Mouse (Mus musculus) hindbrain, embryonic 10.5 days (tissue): ENCODE results near the gene Cldn2. TPM values are rescaled to one million over a fixed set of nuclear protein-coding genes. Genes with fewer than 3 reads are reported as not detected.
A peak's percentile ranks its signal among the peaks of the same experiment; 100 is the strongest.

Source experiments
- DNase-seq: peaks from one replicate; pipeline ENCODE4 v3.0.0-alpha.2; 2017; ENCODE audit warnings: low spot score
- H3K27ac ChIP-seq: fragments of 300-500 bp; sonication (generic); 2 replicates; pipeline ENCODE4 v1.5.1; 2016; ENCODE audit warnings: mild to moderate bottlenecking, moderate library complexity
- H3K27me3 ChIP-seq: fragments of 300-500 bp; sonication (generic); 2 replicates; pipeline ENCODE4 v1.6.1; 2016; ENCODE audit warnings: mild to moderate bottlenecking; ENCODE audit not compliant: poor library complexity, insufficient read depth, severe bottlenecking
- H3K36me3 ChIP-seq: fragments of 300-500 bp; sonication (generic); 2 replicates; pipeline ENCODE4 v1.6.1; 2016; ENCODE audit warnings: mild to moderate bottlenecking, moderate library complexity
- H3K4me1 ChIP-seq: fragments of 300-500 bp; sonication (generic); replicated peaks from 2 replicates; pipeline ENCODE4 v1.6.1; 2016; ENCODE audit warnings: mild to moderate bottlenecking
- H3K4me3 ChIP-seq: fragments of 300-500 bp; sonication (generic); 2 replicates; pipeline ENCODE4 v1.5.1; 2016; ENCODE audit warnings: mild to moderate bottlenecking, moderate library complexity
- H3K9me3 ChIP-seq: fragments of 300-500 bp; sonication (generic); 2 replicates; pipeline ENCODE4 v1.6.1; 2016; ENCODE audit warnings: mild to moderate bottlenecking, moderate library complexity
- WGBS: fragments of 180-500 bp; shearing (Covaris S2); methylation state at CpG from one replicate; pipeline ENCODE4 v1.1.7; 2016; 5-methylcytosine and 5-hydroxymethylcytosine counted together
- polyA plus RNA-seq: library from polyadenylated mRNA; unstranded; fragments of >200 nt; fragmentation: Nextera tagmentation; extraction: Ambion mirVana; gene quantifications from 2 replicates; pipeline ENCODE4 v1.2.1, GENCODE M21; 2016

Cldn2 gene
- polyA plus RNA-seq, 1 experiment from 2014 or later = 0.68 TPM

DNA sequence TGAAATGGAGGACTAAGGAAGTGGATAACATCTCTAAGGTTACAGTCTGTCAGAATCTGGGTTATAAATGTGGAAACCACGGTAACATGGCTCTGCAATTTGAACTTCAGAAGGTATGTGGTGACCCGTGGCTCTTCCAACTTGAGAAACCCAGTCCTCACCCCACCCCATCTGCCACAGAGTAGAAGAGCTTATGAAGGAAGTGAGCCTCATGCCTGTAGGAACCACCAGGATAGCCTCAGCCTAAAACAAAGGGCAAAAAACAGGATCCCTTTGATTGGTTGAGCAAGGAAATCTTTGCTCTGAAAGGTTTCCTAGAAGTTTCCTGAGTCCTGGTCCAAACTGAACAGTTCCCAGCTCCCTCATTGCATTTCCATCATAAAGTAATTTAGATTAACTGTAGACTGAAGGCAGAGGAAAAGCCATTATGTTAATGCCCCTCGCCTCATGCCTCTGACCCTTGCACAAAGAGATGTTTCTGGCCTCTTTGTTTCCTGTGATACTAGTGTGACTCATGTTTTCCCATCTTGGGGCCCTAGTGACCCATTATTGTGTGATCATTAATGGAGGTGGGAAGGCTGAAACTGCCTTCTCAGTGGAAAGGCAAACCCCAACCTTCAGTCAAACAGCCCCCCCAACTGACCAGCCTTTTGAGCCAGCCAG lies 12.1 kb downstream of the Cldn2 start:
- DNase-seq = no peak
- WGBS = 60% methylated on average over 3 of the region's 3 CpGs
- H3K27ac ChIP-seq = 0 out of 2 replicates have a peak overlapping the region, but pooled peaks have one; percentile 16
- H3K9me3 ChIP-seq = no peaks in the 10 kb centered on the region
- H3K4me1 ChIP-seq = peaks cover 9% of the 10 kb centered on the region; the same call in 1 of the 2 replicates
- no peak overlapping the region for H3K4me3 ChIP-seq
- H3K36me3 ChIP-seq = no peaks in the 10 kb centered on the region
- H3K27me3 ChIP-seq = peaks cover 74% of the 10 kb centered on the region

DNA sequence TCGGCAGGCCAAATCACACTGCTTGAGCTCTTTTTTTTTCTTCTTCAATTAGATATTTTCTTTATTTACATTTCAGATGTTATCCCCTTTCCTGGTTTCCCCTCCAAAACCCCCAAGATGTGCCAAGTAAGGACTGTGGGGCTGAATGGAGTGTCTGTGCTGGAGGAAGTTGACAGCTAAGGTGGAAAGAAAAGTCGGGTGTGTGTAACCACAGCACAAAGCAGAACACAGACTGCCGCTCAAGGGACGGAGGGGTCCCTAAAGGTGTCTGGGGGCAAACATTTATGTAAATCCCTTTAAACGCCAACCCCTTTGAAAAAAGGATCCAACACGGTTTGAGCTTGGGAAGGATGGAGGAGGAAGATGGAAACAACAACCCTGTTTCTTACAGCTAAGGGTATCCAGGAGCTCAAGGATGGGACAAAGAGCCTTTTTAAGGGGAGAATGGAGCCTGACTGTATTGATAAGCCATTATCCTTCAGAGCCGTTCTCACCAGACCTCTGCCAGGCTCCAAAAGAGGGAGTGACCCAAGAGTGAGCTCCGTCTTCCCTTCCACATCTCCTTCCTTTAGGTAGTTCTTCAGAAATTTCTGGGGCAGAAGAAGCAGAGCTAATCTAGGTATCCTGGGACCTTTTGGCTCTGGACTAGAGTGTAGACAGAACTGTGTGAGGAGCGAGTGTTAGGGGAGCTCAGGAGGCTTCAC lies 12.8 kb downstream of the Cldn2 start:
- DNase-seq = no peak
- Histone ChIP-seq H3K9me3 (no peaks in the 10 kb centered on the region), H3K4me3 (no peak overlapping the region), H3K36me3 (no peaks in the 10 kb centered on the region), H3K27me3 (peaks cover 71% of the 10 kb centered on the region), H3K4me1 (peaks cover 5% of the 10 kb centered on the region; the same call in 1 of the 2 replicates), H3K27ac (peak overlapping the region; percentile 16; the same call in 1 of the 2 replicates)
- WGBS = 73% methylated on average over 9 of the region's 9 CpGs

DNA sequence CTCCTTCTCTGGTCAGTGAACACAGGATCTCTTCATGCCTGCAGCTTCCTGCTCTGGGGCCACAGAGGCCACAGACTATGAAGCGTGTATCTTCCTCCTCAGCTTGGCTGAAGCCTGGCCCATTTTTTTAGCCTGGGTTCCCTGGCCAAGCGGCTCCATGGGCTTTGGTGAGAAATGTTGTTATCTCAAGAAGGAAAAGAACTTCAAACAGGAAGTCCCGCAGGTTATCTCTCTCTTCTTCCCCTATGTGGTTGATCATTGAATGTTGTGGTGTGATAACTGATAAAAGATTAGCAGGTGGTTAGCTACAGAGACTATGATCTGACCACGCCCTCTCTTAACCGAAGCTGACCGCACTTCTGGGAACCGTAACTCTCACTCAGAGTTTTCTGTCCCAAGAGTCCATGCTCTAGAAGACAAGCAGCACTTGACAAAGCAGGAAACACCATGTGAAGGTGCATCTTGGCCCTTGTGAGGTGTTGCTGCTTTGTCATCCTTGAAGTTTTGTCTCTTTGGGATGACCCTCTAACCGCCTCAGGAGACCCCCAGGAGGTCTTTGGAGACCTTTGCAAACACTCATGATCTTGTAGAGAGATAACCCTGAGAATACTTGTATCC lies 13.5 kb downstream of the Cldn2 start:
- Histone ChIP-seq H3K36me3 (no peaks in the 10 kb centered on the region), H3K4me3 (no peak overlapping the region), H3K27me3 (peaks cover 72% of the 10 kb centered on the region), H3K27ac (no peak overlapping the region), H3K4me1 (peaks cover 5% of the 10 kb centered on the region; the same call in 1 of the 2 replicates), H3K9me3 (no peaks in the 10 kb centered on the region)
- no peak for DNase-seq
- 86% methylated on average over 8 of the region's 8 CpGs for WGBS

DNA sequence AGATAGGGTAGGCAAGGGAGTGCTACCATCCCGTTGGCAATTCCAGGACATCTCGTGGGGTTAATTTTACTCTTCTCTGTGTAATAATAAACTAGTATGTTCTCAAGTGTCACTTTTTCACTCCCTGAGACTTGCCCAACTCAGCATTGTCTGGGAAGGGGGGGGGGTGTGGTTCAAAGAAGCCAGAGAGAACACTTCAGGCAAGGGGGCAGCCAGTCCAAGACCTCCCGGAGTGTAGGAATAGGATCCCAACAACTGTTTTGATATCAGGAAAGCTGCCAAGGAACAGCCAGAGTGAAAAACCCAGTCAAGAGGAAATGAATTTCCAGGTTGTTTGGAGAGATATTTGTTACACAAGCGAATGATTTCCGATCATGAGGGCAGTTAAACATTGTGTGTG lies 14.6 kb downstream of the Cldn2 start:
- Histone ChIP-seq H3K4me3 (no peak overlapping the region), H3K4me1 (peaks cover 5% of the 10 kb centered on the region; the same call in 1 of the 2 replicates), H3K9me3 (no peaks in the 10 kb centered on the region), H3K27ac (no peak overlapping the region), H3K27me3 (peaks cover 68% of the 10 kb centered on the region), H3K36me3 (no peaks in the 10 kb centered on the region)
- DNase-seq = no peak
- 79% methylated on average over 5 of the region's 5 CpGs for WGBS

DNA sequence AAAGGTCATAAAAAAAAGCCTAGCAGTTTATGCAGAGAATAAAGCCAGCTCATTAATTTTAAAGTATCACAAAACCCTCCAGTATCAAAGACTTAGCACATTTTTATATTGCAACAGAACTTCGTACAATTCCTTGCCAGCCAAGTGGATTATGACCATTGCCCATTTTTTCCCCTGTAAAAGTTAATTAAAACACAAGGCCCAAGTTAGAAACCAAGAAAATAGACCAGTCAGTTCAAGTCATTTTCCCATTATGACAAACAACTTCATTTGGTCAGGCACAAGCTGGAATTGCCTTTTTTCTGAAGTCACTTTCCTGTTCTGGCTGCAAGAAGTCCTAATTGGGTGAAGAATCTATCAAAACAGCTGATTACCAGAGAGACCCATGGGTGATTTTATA lies 24.8 kb downstream of the Cldn2 start:
- Histone ChIP-seq H3K4me3 (no peak overlapping the region), H3K27me3 (peaks cover 36% of the 10 kb centered on the region), H3K36me3 (no peaks in the 10 kb centered on the region), H3K4me1 (no peaks in the 10 kb centered on the region), H3K27ac (no peak overlapping the region), H3K9me3 (no peaks in the 10 kb centered on the region)
- no peak for DNase-seq
- 95% methylated on average over 1 of the region's 1 CpGs for WGBS

DNA sequence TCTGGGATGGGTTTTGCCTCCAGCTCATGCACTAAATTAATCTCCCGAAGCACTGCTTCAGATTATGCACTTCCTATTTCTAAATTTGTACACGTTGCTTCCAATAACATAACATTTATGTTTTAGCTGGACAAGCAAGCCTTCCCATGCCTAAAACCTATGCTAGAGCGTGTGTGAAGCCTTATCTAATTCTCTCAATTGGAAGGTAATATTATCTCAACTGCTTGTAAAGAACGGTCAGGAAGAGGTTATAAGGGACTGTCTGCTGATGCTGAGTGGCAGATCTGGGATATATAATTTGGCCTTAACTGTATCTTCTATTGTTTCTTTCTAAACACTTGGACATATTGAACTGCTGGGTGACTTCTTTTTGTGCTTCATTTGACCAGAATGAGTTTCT lies 26.3 kb downstream of the Cldn2 start:
- Histone ChIP-seq H3K27ac (no peak overlapping the region), H3K9me3 (no peaks in the 10 kb centered on the region), H3K4me1 (no peaks in the 10 kb centered on the region), H3K36me3 (no peaks in the 10 kb centered on the region), H3K4me3 (no peak overlapping the region), H3K27me3 (peaks cover 30% of the 10 kb centered on the region)
- DNase-seq = no peak
- WGBS = 88% methylated on average over 4 of the region's 4 CpGs

DNA sequence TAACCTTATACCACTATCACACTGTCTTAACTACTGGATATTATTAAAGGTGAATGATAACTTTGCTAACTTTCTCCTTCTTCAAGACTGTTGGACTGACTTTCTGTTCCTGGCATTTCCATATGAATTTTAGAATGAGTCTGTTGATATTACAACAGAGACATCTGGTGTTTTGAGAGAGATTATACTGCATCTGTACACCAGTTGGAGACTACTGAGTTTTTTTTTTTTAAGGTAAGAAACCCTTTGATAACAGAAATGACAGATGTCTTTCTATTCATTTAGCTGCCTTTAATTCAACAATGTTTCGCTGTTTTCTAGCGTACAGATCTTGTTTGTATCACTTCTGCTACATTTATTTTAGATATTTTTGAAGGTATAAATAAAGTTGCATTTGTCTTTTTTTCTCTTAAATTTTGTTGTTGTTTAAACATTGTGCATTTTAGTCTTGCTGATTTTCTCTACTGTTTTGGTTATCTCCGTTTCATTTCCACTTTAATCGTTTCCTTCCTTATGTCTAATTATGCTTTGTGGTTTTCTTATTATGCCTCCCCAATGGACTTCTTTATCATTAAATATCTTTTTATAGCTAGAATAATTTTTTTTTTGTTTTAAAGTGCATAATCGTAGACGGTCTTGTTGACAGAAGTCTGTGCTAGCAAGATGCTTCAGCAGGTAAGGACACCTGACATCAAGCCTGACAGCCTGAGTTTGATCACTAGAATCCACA lies 27.9 kb downstream of the Cldn2 start:
- Histone ChIP-seq H3K36me3 (no peaks in the 10 kb centered on the region), H3K4me1 (no peaks in the 10 kb centered on the region), H3K9me3 (no peaks in the 10 kb centered on the region), H3K27ac (no peak overlapping the region), H3K4me3 (no peak overlapping the region), H3K27me3 (peaks cover 22% of the 10 kb centered on the region)
- WGBS = 93% methylated on average over 6 of the region's 6 CpGs
- no peak for DNase-seq

DNA sequence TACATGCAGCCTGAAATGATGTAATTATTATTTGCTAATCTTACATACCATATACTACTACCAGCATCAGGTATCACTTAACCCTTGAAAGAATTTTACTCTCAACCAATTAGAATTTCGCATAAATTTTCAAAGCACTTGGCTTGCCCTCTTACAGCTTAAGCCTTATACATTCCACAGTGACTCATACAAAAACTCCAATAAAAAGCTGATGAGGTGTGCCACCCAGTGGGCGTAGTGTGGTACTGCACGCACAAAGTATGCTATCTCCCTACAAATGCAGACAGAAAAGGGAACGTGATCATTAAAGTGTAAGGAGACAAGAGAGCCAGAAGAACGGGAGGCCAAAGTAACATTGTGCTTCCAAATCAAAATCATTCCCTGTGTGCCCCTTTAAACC lies 31.8 kb downstream of the Cldn2 start:
- WGBS = 23% methylated on average over 5 of the region's 5 CpGs

DNA sequence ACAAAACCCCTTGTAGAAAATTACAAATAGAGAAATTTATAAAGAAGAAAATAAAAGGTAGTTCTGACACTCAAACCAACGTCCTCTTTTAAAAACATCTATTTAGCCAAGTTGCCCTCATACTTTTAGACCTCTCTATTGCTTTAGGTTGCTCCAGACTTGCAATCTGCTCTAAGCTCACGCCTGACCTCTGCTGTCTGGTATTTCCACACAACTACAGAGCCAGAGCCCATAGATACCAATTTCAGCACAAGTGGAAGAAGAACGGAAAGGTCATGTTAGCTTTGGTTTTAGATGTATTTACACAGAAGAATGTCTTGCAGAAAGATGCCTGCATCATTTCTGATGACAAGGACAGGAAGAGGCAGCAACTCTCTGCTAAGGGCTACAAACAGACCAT lies 38.4 kb downstream of the Cldn2 start:
- no peak overlapping the region for H3K4me3 ChIP-seq
- H3K27ac ChIP-seq = no peak overlapping the region
- WGBS = 59% methylated on average over 3 of the region's 3 CpGs
- H3K27me3 ChIP-seq = peaks cover 20% of the 10 kb centered on the region; the same call in 1 of the 2 replicates
- H3K36me3 ChIP-seq = no peaks in the 10 kb centered on the region
- no peaks in the 10 kb centered on the region for H3K4me1 ChIP-seq
- no peak for DNase-seq
- no peaks in the 10 kb centered on the region for H3K9me3 ChIP-seq

More for the DNA sequence above, 31.8 kb downstream of the Cldn2 start:
- DNase-seq = peak; percentile 38
- Histone ChIP-seq H3K36me3 (no peaks in the 10 kb centered on the region), H3K9me3 (no peaks in the 10 kb centered on the region), H3K27ac (no peak overlapping the region), H3K27me3 (peaks cover 24% of the 10 kb centered on the region; the same call in 1 of the 2 replicates), H3K4me3 (no peak overlapping the region), H3K4me1 (no peaks in the 10 kb centered on the region)

DNA sequence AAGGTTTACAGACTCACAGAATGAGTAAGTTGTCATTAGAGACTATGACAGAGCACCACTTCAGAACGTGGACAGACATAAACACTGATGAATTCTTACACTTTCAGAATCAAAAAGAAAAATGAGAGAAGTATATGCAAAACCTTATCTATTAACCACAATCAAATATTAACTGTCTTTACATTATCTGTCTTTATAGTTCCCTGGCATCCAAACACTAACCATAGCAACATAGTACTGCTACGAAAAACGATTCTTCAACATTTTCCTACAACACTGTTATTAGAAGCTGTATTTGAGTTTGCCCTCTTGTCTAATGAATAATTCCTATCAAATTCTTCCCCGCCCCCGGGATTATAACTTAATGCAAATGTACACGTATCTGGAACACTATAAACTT lies 40.5 kb downstream of the Cldn2 start:
- no peaks in the 10 kb centered on the region for H3K36me3 ChIP-seq
- 84% methylated on average over 6 of the region's 6 CpGs for WGBS

DNA sequence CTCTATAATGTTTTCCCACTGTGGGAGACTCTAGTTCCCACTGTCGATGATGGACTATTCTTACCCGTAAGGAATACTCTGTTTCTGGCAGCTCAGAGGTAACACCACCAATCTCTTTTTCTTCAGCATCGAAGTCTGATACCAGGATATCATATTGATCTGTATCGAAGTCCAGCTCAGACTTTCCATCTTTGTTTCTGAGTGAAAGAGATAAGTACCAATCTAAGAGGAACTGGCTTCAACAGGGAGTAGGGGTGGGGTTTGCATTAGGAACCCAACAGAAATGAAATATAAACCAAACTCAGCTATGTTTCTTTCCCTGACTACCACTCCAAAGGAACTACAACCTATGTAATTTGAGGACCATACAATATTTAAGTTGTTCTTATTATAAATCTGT lies 54.2 kb downstream of the Cldn2 start:
- WGBS = 87% methylated on average over 4 of the region's 4 CpGs
- no peaks in the 10 kb centered on the region for H3K36me3 ChIP-seq
- H3K4me1 ChIP-seq = no peaks in the 10 kb centered on the region
- DNase-seq = no peak
- no peak overlapping the region for H3K27ac ChIP-seq
- peaks cover 11% of the 10 kb centered on the region for H3K27me3 ChIP-seq
- no peaks in the 10 kb centered on the region for H3K9me3 ChIP-seq
- H3K4me3 ChIP-seq = no peak overlapping the region

More for the DNA sequence above, 40.5 kb downstream of the Cldn2 start:
- H3K27ac ChIP-seq = no peak overlapping the region
- H3K4me1 ChIP-seq = no peaks in the 10 kb centered on the region
- H3K27me3 ChIP-seq = peaks cover 10% of the 10 kb centered on the region; the same call in 1 of the 2 replicates
- no peak for DNase-seq
- no peaks in the 10 kb centered on the region for H3K9me3 ChIP-seq
- no peak overlapping the region for H3K4me3 ChIP-seq

DNA sequence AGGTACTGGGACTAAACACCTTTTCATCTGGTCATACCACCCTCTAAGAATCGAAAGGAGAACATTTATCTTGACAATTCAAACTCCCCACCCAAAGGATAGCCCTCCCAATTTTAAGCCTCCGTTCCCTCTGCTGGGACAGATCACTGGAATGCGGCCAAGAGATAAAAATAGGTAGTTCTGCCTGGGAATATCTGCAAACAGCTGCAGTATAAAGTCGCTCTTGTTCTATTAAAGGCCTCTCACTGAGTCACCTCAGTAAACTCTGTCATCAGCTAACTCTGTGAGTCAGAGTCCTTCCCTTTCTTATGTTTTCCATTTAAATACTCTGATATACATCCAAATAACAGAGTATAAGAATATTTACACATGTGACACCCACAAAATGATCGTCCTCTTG lies 58.8 kb downstream of the Cldn2 start:
- no peak overlapping the region for H3K4me3 ChIP-seq
- peaks cover 25% of the 10 kb centered on the region for H3K27me3 ChIP-seq
- H3K36me3 ChIP-seq = no peaks in the 10 kb centered on the region
- 87% methylated on average over 5 of the region's 5 CpGs for WGBS
- DNase-seq = no peak
- no peak overlapping the region for H3K27ac ChIP-seq
- H3K9me3 ChIP-seq = no peaks in the 10 kb centered on the region
- no peaks in the 10 kb centered on the region for H3K4me1 ChIP-seq
